Mouse (Mus musculus) heart, embryonic 16.5 days (tissue): ENCODE results near the gene Umad1. TPM values are rescaled to one million over a fixed set of nuclear protein-coding genes. Genes with fewer than 3 reads are reported as not detected.

ENCODE experiments used
- ATAC-seq: fragments of 200-750 bp; cut with Nextera tagmentation; replicated peaks from 2 replicates; pipeline ENCODE4 v1.8.0; 2017; ENCODE audit warnings: moderate number of reproducible peaks; ENCODE audit not compliant: insufficient read depth, low FRiP score; ENCODE audit errors: extremely low read depth
- H3K27ac ChIP-seq: fragments of 300-500 bp; sonication (generic); 2 replicates; pipeline ENCODE4 v1.5.1; 2014; ENCODE audit warnings: mild to moderate bottlenecking, low read length, control low read depth, moderate library complexity
- H3K27me3 ChIP-seq: fragments of 300-500 bp; sonication (generic); 2 replicates; pipeline ENCODE4 v1.6.1; 2014; ENCODE audit warnings: low read length, mixed read lengths; ENCODE audit not compliant: control insufficient read depth, insufficient read depth
- H3K36me3 ChIP-seq: fragments of 300-500 bp; sonication (generic); 2 replicates; pipeline ENCODE4 v1.6.1; 2014; ENCODE audit not compliant: control insufficient read depth, insufficient read depth
- H3K4me1 ChIP-seq: fragments of 300-500 bp; sonication (generic); 2 replicates; pipeline ENCODE4 v1.6.1; 2014; ENCODE audit warnings: low read length, mixed read lengths; ENCODE audit not compliant: control insufficient read depth, insufficient read depth
- H3K4me2 ChIP-seq: fragments of 300-500 bp; sonication (generic); 2 replicates; pipeline ENCODE4 v1.6.1; 2014; ENCODE audit warnings: low read depth, mild to moderate bottlenecking, control low read depth, low read length
- H3K4me3 ChIP-seq: fragments of 300-500 bp; sonication (generic); 2 replicates; pipeline ENCODE4 v1.5.1; 2014; ENCODE audit warnings: mild to moderate bottlenecking, control low read depth, low read length
- H3K9ac ChIP-seq: fragments of 300-500 bp; sonication (generic); 2 replicates; pipeline ENCODE4 v1.6.1; 2014; ENCODE audit warnings: low read length, control low read depth
- H3K9me3 ChIP-seq: fragments of 300-500 bp; sonication (generic); replicated peaks from 2 replicates; pipeline ENCODE4 v1.6.1; 2016; ENCODE audit warnings: low read length; ENCODE audit not compliant: control insufficient read depth
- WGBS: fragments of 180-500 bp; shearing (Covaris S2); extraction: QIAGEN DNeasy Blood & Tissue Kit; methylation state at CpG from one replicate; pipeline ENCODE4 v1.1.7; 2014; 5-methylcytosine and 5-hydroxymethylcytosine counted together
- polyA plus RNA-seq: library from polyadenylated mRNA; unstranded; fragments of >200 nt; fragmentation: Nextera tagmentation; extraction: Ambion mirVana; gene quantifications from 2 replicates; pipeline ENCODE4 v1.2.1, GENCODE M21; 2015

Gene Umad1
- polyA plus RNA-seq, 1 experiment from 2014 or later = 24.5 TPM

DNA sequence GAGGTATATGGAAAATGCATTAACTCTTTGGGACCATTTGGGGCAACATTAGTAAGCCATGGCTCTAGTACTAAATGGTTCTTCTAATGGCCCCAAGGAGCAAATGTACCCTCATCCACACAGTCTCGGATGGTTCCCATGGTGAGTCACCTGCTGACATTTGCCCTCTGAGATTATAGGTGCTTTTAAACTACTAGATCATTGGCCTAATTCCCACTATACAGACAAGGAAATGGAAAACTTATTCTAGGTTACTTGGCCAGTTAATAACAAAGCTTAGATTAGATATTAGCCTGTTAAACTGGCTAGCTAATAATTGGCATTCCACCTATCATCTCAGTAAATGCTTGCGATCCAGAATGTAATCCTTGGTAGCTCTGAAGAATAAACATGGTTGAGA lies 203.4 kb downstream of the Umad1 start:
- no peaks in the 10 kb centered on the region for H3K9me3 ChIP-seq
- no peak overlapping the region for H3K4me3 ChIP-seq
- no peaks in the 10 kb centered on the region for H3K36me3 ChIP-seq
- H3K4me1 ChIP-seq = peaks cover 7% of the 10 kb centered on the region
- no peak overlapping the region for H3K4me2 ChIP-seq
- no peaks in the 10 kb centered on the region for H3K27me3 ChIP-seq
- H3K9ac ChIP-seq = no peak overlapping the region
- no peak for ATAC-seq
- 94% methylated on average over 2 of the region's 2 CpGs for WGBS
- H3K27ac ChIP-seq = no peak overlapping the region

DNA sequence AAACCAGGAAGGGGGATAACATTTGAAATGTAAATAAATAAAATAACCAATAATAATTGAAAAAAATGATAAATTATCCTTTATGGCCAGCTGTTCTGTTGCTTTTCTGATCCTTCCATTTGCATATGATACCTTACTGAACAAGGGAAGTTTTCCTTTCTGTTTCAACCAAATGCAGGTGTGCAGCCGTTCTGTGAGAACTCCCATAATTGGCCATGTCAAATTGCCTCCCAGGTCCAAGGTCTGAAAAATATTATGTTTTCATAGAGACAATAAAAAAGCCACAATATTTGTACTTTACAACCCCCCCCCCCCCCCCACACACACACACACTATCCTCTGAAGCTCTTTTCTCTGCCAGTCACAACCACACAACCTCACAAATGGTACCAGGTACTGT lies 206.3 kb downstream of the Umad1 start:
- Histone ChIP-seq H3K27me3 (no peaks in the 10 kb centered on the region), H3K36me3 (no peaks in the 10 kb centered on the region), H3K4me2 (no peak overlapping the region), H3K9ac (no peak overlapping the region), H3K4me1 (peaks cover 8% of the 10 kb centered on the region), H3K4me3 (no peak overlapping the region), H3K27ac (no peak overlapping the region), H3K9me3 (no peaks in the 10 kb centered on the region)
- WGBS = 75% methylated on average over 1 of the region's 1 CpGs
- ATAC-seq = no peak

DNA sequence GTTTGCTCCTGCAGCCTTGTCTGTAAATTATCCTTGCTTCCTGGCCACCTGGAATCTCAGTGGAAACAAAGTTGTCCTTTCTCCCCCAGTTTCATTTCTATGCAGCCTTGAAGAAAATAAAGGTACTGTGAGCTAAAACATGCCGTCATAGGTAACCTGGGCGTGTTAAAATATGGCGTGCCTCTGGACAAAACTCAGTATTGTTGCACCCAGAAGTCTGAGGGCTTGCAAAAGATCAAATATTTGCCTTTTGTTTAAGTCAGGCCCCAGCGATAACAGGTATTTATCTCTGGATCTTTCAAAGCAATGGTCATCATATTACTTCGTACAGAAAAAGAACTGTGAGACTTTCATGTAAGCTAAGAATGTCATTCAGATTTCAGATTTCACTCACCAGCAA lies 206.9 kb downstream of the Umad1 start:
- no peaks in the 10 kb centered on the region for H3K27me3 ChIP-seq
- H3K27ac ChIP-seq = no peak overlapping the region
- no peak overlapping the region for H3K4me2 ChIP-seq
- H3K4me1 ChIP-seq = peaks cover 8% of the 10 kb centered on the region
- H3K4me3 ChIP-seq = no peak overlapping the region
- ATAC-seq = no peak
- no peaks in the 10 kb centered on the region for H3K36me3 ChIP-seq
- H3K9me3 ChIP-seq = no peaks in the 10 kb centered on the region
- 83% methylated on average over 5 of the region's 5 CpGs for WGBS
- H3K9ac ChIP-seq = no peak overlapping the region

DNA sequence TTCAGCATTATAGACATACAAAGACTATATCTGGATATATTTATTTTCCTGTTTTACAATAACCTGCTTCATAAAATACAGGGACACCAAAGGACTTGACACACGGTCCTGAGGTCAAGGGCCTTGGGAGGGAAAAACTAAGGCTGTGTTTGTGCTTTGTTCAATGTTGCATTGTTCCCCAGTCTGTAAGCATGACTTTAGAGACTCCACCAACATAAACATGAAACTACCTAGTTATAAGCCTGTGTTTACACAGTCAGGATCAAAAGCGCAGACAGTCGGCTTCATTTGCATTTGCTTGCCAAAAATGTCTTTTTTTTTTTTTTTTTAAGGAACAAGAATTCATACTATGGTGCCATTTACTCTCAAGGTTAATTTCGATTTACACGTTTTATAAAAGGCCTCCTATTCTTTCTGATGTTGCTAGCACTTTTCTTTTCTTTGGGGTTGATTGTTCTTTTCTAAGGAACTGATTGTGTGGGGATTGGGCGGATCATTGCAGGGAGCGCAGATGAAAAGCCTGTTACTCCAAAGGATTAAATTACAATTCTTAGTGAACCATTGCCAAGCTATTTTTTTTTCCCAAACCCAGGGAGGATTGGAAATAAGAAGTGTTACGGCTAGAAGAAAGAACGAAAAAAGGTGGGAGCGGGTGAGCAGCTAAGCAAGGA lies 208.7 kb downstream of the Umad1 start:
- Histone ChIP-seq H3K4me3 (no peak overlapping the region), H3K27ac (no peak overlapping the region), H3K4me2 (no peak overlapping the region), H3K4me1 (peaks cover 10% of the 10 kb centered on the region), H3K27me3 (no peaks in the 10 kb centered on the region), H3K9me3 (peaks cover 2% of the 10 kb centered on the region; the same call in 1 of the 2 replicates), H3K9ac (no peak overlapping the region), H3K36me3 (no peaks in the 10 kb centered on the region)
- 79% methylated on average over 10 of the region's 10 CpGs for WGBS
- ATAC-seq = no peak

DNA sequence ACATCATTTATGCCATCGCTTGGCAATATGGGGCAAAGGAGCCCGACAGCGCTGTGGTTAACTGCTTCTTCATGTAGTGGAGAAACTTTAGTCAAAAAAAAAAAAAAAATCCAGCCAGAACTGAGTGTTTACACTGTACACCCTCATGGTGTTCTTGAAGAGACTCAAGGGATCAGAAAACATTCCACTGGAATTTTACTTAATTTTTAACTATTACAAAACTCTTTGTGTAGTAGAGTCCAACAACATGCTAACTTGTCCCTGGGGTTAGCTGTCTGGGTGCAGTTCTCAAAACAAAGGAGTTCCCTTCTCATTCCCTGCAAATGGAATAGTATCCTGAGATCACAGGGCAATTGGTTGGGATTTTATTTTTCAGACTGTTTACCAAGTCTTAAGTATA lies 210.8 kb downstream of the Umad1 start:
- peaks cover 25% of the 10 kb centered on the region for H3K4me1 ChIP-seq
- no peak overlapping the region for H3K9ac ChIP-seq
- no peak overlapping the region for H3K4me2 ChIP-seq
- H3K36me3 ChIP-seq = no peaks in the 10 kb centered on the region
- H3K9me3 ChIP-seq = peaks cover 2% of the 10 kb centered on the region; the same call in 1 of the 2 replicates
- WGBS = 83% methylated on average over 3 of the region's 3 CpGs
- ATAC-seq = no peak
- no peaks in the 10 kb centered on the region for H3K27me3 ChIP-seq
- no peak overlapping the region for H3K27ac ChIP-seq
- no peak overlapping the region for H3K4me3 ChIP-seq

DNA sequence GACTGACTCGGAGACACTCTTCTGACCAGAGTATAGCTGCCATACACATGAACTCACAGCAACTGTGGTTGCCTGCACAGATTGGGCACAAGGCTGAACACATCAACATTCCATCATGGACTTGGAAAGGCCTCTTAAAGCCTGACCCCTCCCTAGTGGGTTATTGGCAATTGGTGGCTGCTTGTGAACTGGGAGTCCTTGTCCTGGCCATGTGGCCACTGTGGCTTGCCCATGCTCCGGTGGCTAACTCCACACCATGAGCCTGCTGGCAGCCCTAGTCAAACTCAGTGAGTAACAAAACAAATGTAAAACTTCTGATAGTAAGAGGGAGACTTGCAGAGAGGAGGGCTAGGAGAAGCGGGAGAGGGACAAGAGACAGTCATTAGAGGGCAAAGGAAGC lies 213.0 kb downstream of the Umad1 start:
- no peak overlapping the region for H3K9ac ChIP-seq
- H3K27me3 ChIP-seq = no peaks in the 10 kb centered on the region
- H3K27ac ChIP-seq = no peak overlapping the region
- ATAC-seq = no peak
- peaks cover 2% of the 10 kb centered on the region; the same call in 1 of the 2 replicates for H3K9me3 ChIP-seq
- WGBS = 71% methylated on average over 3 of the region's 3 CpGs
- peaks cover 22% of the 10 kb centered on the region for H3K4me1 ChIP-seq
- no peaks in the 10 kb centered on the region for H3K36me3 ChIP-seq
- no peak overlapping the region for H3K4me2 ChIP-seq
- no peak overlapping the region for H3K4me3 ChIP-seq

DNA sequence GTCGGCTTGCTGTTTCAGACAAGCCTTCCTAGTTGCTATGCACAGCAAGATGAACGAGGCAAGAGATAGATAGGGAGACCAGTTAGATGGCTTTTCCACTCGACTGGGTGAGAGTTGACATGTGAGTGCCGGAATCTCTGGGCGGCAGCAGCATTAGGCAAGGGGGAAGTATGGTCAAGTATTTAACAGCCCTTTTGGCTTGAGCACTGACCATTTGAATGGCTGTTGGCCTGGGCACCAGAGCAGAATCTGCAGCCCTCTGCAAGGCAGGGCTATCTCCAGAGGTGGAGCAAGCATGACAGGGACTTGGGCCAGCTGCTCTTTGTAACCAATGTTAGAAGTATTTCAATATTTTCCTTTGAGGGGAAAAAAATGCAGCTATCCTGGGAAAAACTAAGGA lies 213.8 kb downstream of the Umad1 start:
- Histone ChIP-seq H3K27me3 (no peaks in the 10 kb centered on the region), H3K27ac (peak overlapping the region; percentile 50), H3K4me3 (no peak overlapping the region), H3K9ac (no peak overlapping the region), H3K9me3 (peaks cover 2% of the 10 kb centered on the region; the same call in 1 of the 2 replicates), H3K36me3 (no peaks in the 10 kb centered on the region), H3K4me1 (peaks cover 17% of the 10 kb centered on the region), H3K4me2 (no peak overlapping the region)
- peak; percentile 41; the same call in 1 of the 2 replicates for ATAC-seq
- 13% methylated on average over 5 of the region's 5 CpGs for WGBS

DNA sequence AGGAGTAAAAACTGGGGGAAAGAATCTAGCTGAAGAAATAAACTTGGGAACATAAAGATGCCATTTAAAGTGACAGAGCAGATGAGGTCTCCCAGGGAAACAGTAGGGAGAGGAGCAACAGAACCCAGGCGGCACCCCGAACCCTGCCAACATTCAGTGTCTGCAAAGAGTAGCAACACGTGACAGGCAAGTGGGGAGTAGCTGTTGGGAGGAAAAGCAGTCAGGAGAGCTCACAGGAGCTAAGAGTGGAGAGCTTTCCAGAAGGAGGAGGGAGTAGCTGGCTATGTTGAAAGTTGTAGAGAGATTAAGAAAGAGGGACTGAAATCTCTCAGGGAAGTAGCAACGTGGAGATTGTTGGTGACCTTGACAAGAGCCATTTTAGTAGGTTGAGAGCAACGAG lies 214.4 kb downstream of the Umad1 start:
- peak; percentile 78 for ATAC-seq
- WGBS = 14% methylated on average over 5 of the region's 5 CpGs
- H3K4me2 ChIP-seq = no peak overlapping the region
- no peaks in the 10 kb centered on the region for H3K36me3 ChIP-seq
- H3K27ac ChIP-seq = peak overlapping the region; percentile 19; the same call in 1 of the 2 replicates
- H3K9me3 ChIP-seq = peaks cover 2% of the 10 kb centered on the region; the same call in 1 of the 2 replicates
- peaks cover 17% of the 10 kb centered on the region for H3K4me1 ChIP-seq
- H3K27me3 ChIP-seq = no peaks in the 10 kb centered on the region
- H3K9ac ChIP-seq = no peak overlapping the region
- H3K4me3 ChIP-seq = no peak overlapping the region

DNA sequence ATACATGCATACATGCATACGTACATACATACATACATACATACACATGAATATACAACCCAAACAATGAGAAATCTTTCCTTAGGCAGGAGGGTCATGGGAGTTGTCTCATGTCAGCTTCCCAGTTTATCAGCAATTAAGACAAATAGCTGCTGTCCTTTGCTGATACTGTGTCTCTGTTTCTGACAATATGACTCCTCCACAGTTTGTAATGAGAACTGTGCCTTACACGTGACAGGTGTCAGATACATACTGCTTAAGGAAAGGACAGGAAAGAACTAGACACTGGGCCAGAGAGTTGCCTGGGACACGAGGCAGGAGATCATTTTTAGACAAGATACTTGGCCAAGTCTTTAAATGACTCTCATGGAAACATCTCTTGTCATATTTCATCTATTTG lies 215.2 kb downstream of the Umad1 start:
- WGBS = 63% methylated on average over 3 of the region's 3 CpGs
- Histone ChIP-seq H3K9ac (no peak overlapping the region), H3K36me3 (no peaks in the 10 kb centered on the region), H3K4me1 (peaks cover 19% of the 10 kb centered on the region), H3K27ac (no peak overlapping the region), H3K27me3 (no peaks in the 10 kb centered on the region), H3K4me2 (no peak overlapping the region), H3K4me3 (no peak overlapping the region), H3K9me3 (peaks cover 2% of the 10 kb centered on the region; the same call in 1 of the 2 replicates)
- no peak for ATAC-seq
